Mouse (Mus musculus) midbrain, embryonic 12.5 days (tissue): ENCODE measurements around the gene Tyk2. TPM values are rescaled to one million over a fixed set of nuclear protein-coding genes. Genes with fewer than 3 reads are reported as not detected.

Experiments used
- ATAC-seq: fragments of 200-750 bp; cut with Nextera tagmentation; 2 replicates; pipeline ENCODE4 v1.8.0; 2017; ENCODE audit warnings: low read depth, moderate TSS enrichment, moderate library complexity; ENCODE audit not compliant: low FRiP score
- H3K27ac ChIP-seq: fragments of 300-500 bp; sonication (generic); replicated peaks from 2 replicates; pipeline ENCODE4 v1.5.1; 2016; ENCODE audit warnings: mild to moderate bottlenecking
- H3K27me3 ChIP-seq: fragments of 300-500 bp; sonication (generic); 2 replicates; pipeline ENCODE4 v1.6.1; 2016; ENCODE audit warnings: mild to moderate bottlenecking
- H3K36me3 ChIP-seq: fragments of 300-500 bp; sonication (generic); 2 replicates; pipeline ENCODE4 v1.6.1; 2016
- H3K4me1 ChIP-seq: fragments of 300-500 bp; sonication (generic); 2 replicates; pipeline ENCODE4 v1.6.1; 2016
- H3K4me2 ChIP-seq: fragments of 300-500 bp; sonication (generic); replicated peaks from 2 replicates; pipeline ENCODE4 v1.6.1; 2016; ENCODE audit warnings: mild to moderate bottlenecking, moderate library complexity
- H3K4me3 ChIP-seq: fragments of 300-500 bp; sonication (generic); 2 replicates; pipeline ENCODE4 v1.5.1; 2016; ENCODE audit warnings: mild to moderate bottlenecking
- H3K9ac ChIP-seq: fragments of 300-500 bp; sonication (generic); replicated peaks from 2 replicates; pipeline ENCODE4 v1.6.1; 2016; ENCODE audit warnings: mild to moderate bottlenecking, moderate library complexity
- H3K9me3 ChIP-seq: fragments of 300-500 bp; sonication (generic); 2 replicates; pipeline ENCODE4 v1.6.1; 2016; ENCODE audit warnings: mild to moderate bottlenecking
- WGBS: fragments of 180-500 bp; shearing (Covaris S2); methylation state at CpG from one replicate; pipeline ENCODE4 v1.1.7; 2016; 5-methylcytosine and 5-hydroxymethylcytosine counted together
- polyA plus RNA-seq: library from polyadenylated mRNA; unstranded; fragments of >200 nt; fragmentation: Nextera tagmentation; extraction: Ambion mirVana; gene quantifications from 2 replicates; pipeline ENCODE4 v1.2.1, GENCODE M21; 2016

The Tyk2 gene
- polyA plus RNA-seq, 1 experiment from 2014 or later = 12.8 TPM

- no peak for ATAC-seq
- peak overlapping the region; percentile 12; the same call in 1 of the 2 replicates for H3K4me3 ChIP-seq
- no peak overlapping the region for H3K9ac ChIP-seq
- no peak overlapping the region for H3K27ac ChIP-seq
- no peaks in the 10 kb centered on the region for H3K9me3 ChIP-seq
- WGBS = under 1% methylated on average over 26 of the region's 26 CpGs
- H3K27me3 ChIP-seq = peaks cover 79% of the 10 kb centered on the region
- peaks cover 33% of the 10 kb centered on the region for H3K4me1 ChIP-seq
- no peak overlapping the region; the same call in 1 of the 2 replicates for H3K4me2 ChIP-seq
- H3K36me3 ChIP-seq = no peaks in the 10 kb centered on the region
Observed at GRCm38 (mm10) chr9:21164072-21164471, 33.0 kb upstream of the Tyk2 start.

- H3K4me3 ChIP-seq = no peak overlapping the region
Observed at GRCm38 (mm10) chr9:21163086-21164050, 32.3 kb upstream of the Tyk2 start.

GRCm38 (mm10) chr9:21161209-21161909, 30.3 kb upstream of the Tyk2 start:
- peak overlapping the region; percentile 66 for H3K4me2 ChIP-seq
- H3K27ac ChIP-seq = no peak overlapping the region
- peaks cover 57% of the 10 kb centered on the region for H3K27me3 ChIP-seq
- peak; percentile 47 for ATAC-seq
- peaks cover 24% of the 10 kb centered on the region for H3K4me1 ChIP-seq
- 0 out of 2 replicates have a peak, but pooled peaks cover 8% of the 10 kb centered on the region for H3K9me3 ChIP-seq
- H3K36me3 ChIP-seq = no peaks in the 10 kb centered on the region
- H3K9ac ChIP-seq = peak overlapping the region; percentile 69
- WGBS = under 1% methylated on average over 52 of the region's 52 CpGs
- peak overlapping the region; percentile 51 for H3K4me3 ChIP-seq

More at GRCm38 (mm10) chr9:21163086-21164050, 32.3 kb upstream of the Tyk2 start:
- no peak overlapping the region for H3K27ac ChIP-seq
- H3K4me2 ChIP-seq = no peak overlapping the region
- peaks cover 77% of the 10 kb centered on the region for H3K27me3 ChIP-seq
- H3K9ac ChIP-seq = no peak overlapping the region
- 0 out of 2 replicates have a peak, but pooled peaks cover 2% of the 10 kb centered on the region for H3K9me3 ChIP-seq
- WGBS = 36% methylated on average over 11 of the region's 11 CpGs
- H3K36me3 ChIP-seq = no peaks in the 10 kb centered on the region
- ATAC-seq = no peak
- H3K4me1 ChIP-seq = peaks cover 30% of the 10 kb centered on the region

GRCm38 (mm10) chr9:21154787-21155186, 23.7 kb upstream of the Tyk2 start:
- Histone ChIP-seq H3K4me3 (no peak overlapping the region), H3K9ac (no peak overlapping the region), H3K36me3 (no peaks in the 10 kb centered on the region), H3K27ac (no peak overlapping the region), H3K9me3 (0 out of 2 replicates have a peak, but pooled peaks cover 8% of the 10 kb centered on the region), H3K4me1 (peaks cover 8% of the 10 kb centered on the region), H3K27me3 (peaks cover 9% of the 10 kb centered on the region), H3K4me2 (no peak overlapping the region)
- no peak for ATAC-seq
- WGBS = 85% methylated on average over 3 of the region's 3 CpGs

GRCm38 (mm10) chr9:21153833-21154232, 22.8 kb upstream of the Tyk2 start:
- 15% methylated on average over 5 of the region's 5 CpGs for WGBS
- no peak overlapping the region for H3K27ac ChIP-seq
- no peak for ATAC-seq
- H3K4me2 ChIP-seq = peak overlapping the region; percentile 44
- 0 out of 2 replicates have a peak, but pooled peaks cover 8% of the 10 kb centered on the region for H3K9me3 ChIP-seq
- H3K9ac ChIP-seq = no peak overlapping the region
- H3K36me3 ChIP-seq = no peaks in the 10 kb centered on the region
- peaks cover 9% of the 10 kb centered on the region for H3K27me3 ChIP-seq
- no peak overlapping the region for H3K4me3 ChIP-seq
- peaks cover 13% of the 10 kb centered on the region for H3K4me1 ChIP-seq

- 7% methylated on average over 12 of the region's 12 CpGs for WGBS
- Histone ChIP-seq H3K27me3 (peaks cover 9% of the 10 kb centered on the region), H3K4me3 (peak overlapping the region; percentile 20), H3K27ac (no peak overlapping the region), H3K9me3 (0 out of 2 replicates have a peak, but pooled peaks cover 6% of the 10 kb centered on the region), H3K36me3 (no peaks in the 10 kb centered on the region), H3K4me1 (peaks cover 18% of the 10 kb centered on the region), H3K4me2 (peak overlapping the region; percentile 44), H3K9ac (peak overlapping the region; percentile 20; the same call in 1 of the 2 replicates)
- no peak for ATAC-seq
Observed at GRCm38 (mm10) chr9:21153331-21153730, 22.3 kb upstream of the Tyk2 start.

GRCm38 (mm10) chr9:21152715-21153114, 21.7 kb upstream of the Tyk2 start:
- Histone ChIP-seq H3K27ac (no peak overlapping the region), H3K4me3 (no peak overlapping the region), H3K4me1 (peaks cover 24% of the 10 kb centered on the region), H3K4me2 (peak overlapping the region; percentile 44; the same call in 1 of the 2 replicates), H3K36me3 (no peaks in the 10 kb centered on the region), H3K9ac (no peak overlapping the region), H3K27me3 (peaks cover 9% of the 10 kb centered on the region), H3K9me3 (no peaks in the 10 kb centered on the region)
- WGBS = 5% methylated on average over 11 of the region's 11 CpGs
- no peak for ATAC-seq

GRCm38 (mm10) chr9:21149654-21150419, 18.8 kb upstream of the Tyk2 start, which contains the start of gene Cdc37:
Cdc37 (minus strand) TSS chr9:21149982.
- H3K4me1 ChIP-seq = peaks cover 41% of the 10 kb centered on the region
- 4% methylated on average over 56 of the region's 56 CpGs for WGBS

GRCm38 (mm10) chr9:21149077-21149653, 18.1 kb upstream of the Tyk2 start:
- peaks cover 41% of the 10 kb centered on the region for H3K4me1 ChIP-seq
- H3K4me3 ChIP-seq = peak overlapping the region; percentile 89
- H3K27ac ChIP-seq = 0 out of 2 replicates have a peak overlapping the region, but pooled peaks have one; percentile 54
- H3K9ac ChIP-seq = peak overlapping the region; percentile 86
- no peak for ATAC-seq
- 11% methylated on average over 8 of the region's 8 CpGs for WGBS
- H3K9me3 ChIP-seq = no peaks in the 10 kb centered on the region
- H3K36me3 ChIP-seq = peaks cover 24% of the 10 kb centered on the region
- H3K27me3 ChIP-seq = peaks cover 9% of the 10 kb centered on the region
- peak overlapping the region; percentile 93 for H3K4me2 ChIP-seq

More at GRCm38 (mm10) chr9:21149654-21150419, 18.8 kb upstream of the Tyk2 start, which contains the start of gene Cdc37:
- Histone ChIP-seq H3K4me3 (peak within 1 kb of the TSS; percentile 89), H3K27me3 (peaks cover 9% of the 10 kb centered on the region), H3K9ac (peak within 1 kb of the TSS; percentile 86), H3K27ac (peak within 1 kb of the TSS; percentile 54), H3K36me3 (peaks cover 17% of the 10 kb centered on the region), H3K4me2 (peak within 1 kb of the TSS; percentile 93), H3K9me3 (no peaks in the 10 kb centered on the region)
- ATAC-seq = peak; percentile 96

GRCm38 (mm10) chr9:21148427-21148826, 17.4 kb upstream of the Tyk2 start:
- peaks cover 30% of the 10 kb centered on the region for H3K36me3 ChIP-seq
- no peak overlapping the region for H3K27ac ChIP-seq
- no peak for ATAC-seq
- H3K9me3 ChIP-seq = no peaks in the 10 kb centered on the region
- H3K9ac ChIP-seq = peak overlapping the region; percentile 86
- 0 out of 2 replicates have a peak, but pooled peaks cover 3% of the 10 kb centered on the region for H3K27me3 ChIP-seq
- H3K4me2 ChIP-seq = peak overlapping the region; percentile 93
- peak overlapping the region; percentile 89 for H3K4me3 ChIP-seq
- peaks cover 36% of the 10 kb centered on the region for H3K4me1 ChIP-seq

- peak overlapping the region; percentile 37; the same call in 1 of the 2 replicates for H3K9ac ChIP-seq
- peak overlapping the region; percentile 30 for H3K4me2 ChIP-seq
- H3K9me3 ChIP-seq = no peaks in the 10 kb centered on the region
- no peak for ATAC-seq
- H3K27ac ChIP-seq = no peak overlapping the region
- H3K36me3 ChIP-seq = peaks cover 47% of the 10 kb centered on the region
- WGBS = 55% methylated on average over 10 of the region's 10 CpGs
- H3K4me1 ChIP-seq = peaks cover 32% of the 10 kb centered on the region
- no peaks in the 10 kb centered on the region for H3K27me3 ChIP-seq
- H3K4me3 ChIP-seq = peak overlapping the region; percentile 15; the same call in 1 of the 2 replicates
Observed at GRCm38 (mm10) chr9:21146722-21147121, 15.7 kb upstream of the Tyk2 start.
